Mouse (Mus musculus): ENCODE data around the gene Rffl.

Rffl gene

DNA sequence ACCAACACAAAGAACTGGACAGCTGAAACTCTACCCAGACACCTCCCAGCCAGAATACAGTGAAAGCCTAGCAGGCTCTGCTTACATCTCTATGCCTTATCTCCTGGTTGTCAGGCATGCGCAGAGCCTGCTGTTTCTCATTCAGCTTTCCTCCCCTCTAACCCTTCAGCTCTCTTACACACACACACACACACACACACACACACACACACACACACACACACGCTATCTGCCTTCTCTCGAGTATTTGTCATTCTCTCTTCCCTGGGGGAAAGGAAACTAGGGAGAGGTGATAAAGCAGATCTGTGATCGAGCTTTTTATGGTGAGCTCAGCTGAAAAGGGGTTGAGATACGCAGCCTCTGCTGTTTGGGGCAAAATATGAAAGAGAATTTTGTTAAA is 3.9 kb upstream of the Rffl start:
- DNase-seq (ENCODE audit: low read depth, low spot score), result no peak

GRCm38 (mm10) chr11:82870173-82871030 is 608 bp downstream of the Rffl start:
- DNase-seq (ENCODE audit: low read depth, low spot score), result peak; percentile 74

DNA sequence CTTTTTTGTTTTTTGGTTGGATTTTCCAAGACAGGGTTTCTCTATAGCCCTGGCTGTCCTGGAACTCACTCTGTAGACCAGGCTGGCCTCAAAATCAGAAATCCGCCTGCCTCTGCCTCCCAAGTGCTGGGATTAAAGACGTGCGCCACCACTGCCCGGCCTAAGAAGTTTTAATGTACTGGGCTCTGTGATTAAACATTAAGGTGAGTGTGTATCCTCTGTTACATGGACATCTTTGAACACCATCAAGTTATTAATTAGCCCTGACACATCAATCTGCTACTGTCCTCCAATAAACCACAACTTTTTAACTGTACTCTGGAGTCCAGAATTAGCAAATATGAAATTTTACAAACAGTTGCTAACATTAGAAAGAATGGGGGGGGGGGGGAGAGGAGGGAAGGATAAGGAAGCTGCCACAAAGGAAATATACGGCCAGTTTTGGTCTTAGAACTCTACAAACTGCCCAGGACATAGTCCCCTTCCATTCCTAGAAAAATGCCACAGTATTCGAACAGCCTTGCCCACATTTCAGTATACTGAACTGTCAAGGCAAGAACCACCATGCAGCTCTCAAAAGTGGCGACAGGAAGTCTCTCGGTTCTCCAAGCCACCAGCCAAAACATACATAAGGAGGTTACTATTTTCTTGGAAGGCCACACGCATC is 1.4 kb downstream of the Rffl start:
- no peak for DNase-seq (ENCODE audit: low read depth, low spot score)

DNA sequence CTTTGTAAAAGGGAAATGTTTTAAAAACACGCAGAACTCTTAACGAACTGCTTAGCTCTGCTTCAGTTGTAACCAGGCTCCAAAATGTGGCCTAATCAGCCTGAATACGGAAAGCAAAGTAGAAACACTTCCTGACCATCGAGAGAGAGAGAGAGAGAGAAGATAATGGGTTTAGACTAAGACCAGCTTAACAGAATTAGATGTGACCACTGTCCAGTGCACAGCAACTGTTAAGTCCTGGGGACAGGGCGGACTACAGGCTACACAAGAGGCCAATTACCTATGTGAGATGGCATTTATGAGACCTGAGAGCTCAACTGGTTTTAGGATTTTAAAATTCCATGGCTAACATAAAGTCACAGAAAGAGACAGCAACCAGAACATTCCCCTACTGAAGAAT is 3.1 kb downstream of the Rffl start:
- DNase-seq (ENCODE audit: low read depth, low spot score), result no peak

DNA sequence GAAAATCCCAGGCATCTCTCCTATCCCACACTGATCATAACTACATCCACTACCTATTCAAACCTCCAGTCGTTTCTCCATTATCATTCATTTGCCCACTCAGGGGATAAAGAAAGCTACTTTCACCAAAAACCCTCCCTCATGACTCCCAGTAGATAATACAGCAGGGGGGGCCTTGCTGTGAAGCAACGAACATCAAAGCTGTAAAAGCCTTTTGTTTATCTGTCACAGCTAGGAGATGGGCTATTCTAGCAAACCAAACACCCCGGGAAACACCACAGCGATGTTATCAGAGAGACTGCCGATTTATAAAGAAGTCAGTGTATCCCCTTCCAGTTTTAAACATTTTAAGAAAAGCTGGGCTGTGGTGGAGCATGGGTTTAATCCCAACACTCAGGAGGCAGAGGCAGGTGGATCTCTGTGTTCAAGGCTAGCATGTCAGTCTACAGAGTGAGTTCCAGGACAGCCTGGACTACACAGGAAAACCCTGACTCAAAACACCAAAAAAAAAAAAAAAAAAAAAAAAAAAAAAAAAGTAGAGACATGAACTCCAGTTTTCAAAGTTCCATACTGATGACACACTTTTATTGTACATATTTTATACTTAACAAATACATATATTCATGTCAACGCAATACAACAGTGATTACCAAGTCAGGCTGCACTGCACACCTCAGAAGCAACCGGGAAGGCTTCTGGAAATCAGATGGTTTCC is 4.0 kb downstream of the Rffl start:
- DNase-seq (ENCODE audit: low read depth, low spot score), result no peak

GRCm38 (mm10) chr11:82865957-82866356 is 5.1 kb downstream of the Rffl start:
- no peak for DNase-seq (ENCODE audit: low read depth, low spot score)

DNA sequence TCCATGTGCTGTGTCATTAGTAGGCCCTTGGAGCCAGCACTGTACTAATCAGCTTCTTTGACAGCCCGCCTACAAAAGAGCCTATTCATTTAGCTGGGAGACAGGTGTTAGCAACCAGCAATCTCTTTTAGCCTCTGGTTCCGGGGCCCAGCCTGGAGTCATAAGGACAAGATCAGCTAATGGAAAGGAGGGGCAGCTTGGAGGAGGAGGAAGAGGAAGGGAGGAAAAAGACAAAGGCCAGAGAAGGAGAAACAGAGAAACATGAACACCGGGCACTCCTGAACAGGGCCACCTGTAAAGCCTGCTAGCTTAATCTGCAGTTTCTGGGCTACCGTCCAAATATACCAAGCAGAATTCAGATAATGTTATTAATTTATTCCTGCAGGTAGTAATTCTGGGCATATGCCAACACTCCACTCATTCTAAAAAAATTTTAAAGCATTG is 7.5 kb downstream of the Rffl start:
- no peak for DNase-seq (ENCODE audit: low read depth, low spot score)

DNA sequence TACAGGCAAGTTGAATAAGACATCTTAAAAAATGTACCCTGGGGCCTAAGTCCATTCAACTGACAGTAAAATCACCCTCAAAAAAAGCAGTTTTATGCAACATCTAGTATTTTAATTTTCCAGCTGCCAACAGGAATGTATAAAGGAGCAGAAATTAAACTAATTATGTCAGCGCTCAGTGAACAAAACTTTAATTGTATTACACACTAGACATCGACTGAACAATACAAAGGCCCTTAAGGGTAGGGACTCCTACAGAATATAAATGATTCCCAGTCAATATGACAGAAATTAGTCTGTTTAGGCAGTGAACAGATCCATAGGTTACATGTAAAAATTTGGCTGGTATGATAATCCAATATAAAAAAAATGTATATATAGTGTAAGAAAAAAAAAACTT is 8.0 kb downstream of the Rffl start:
- DNase-seq (ENCODE audit: low read depth, low spot score), result no peak

GRCm38 (mm10) chr11:82862638-82863037 is 8.4 kb downstream of the Rffl start:
- DNase-seq (ENCODE audit: low read depth, low spot score), result no peak

GRCm38 (mm10) chr11:82861558-82861957 is 9.5 kb downstream of the Rffl start:
- no peak for DNase-seq (ENCODE audit: low read depth, low spot score)

DNA sequence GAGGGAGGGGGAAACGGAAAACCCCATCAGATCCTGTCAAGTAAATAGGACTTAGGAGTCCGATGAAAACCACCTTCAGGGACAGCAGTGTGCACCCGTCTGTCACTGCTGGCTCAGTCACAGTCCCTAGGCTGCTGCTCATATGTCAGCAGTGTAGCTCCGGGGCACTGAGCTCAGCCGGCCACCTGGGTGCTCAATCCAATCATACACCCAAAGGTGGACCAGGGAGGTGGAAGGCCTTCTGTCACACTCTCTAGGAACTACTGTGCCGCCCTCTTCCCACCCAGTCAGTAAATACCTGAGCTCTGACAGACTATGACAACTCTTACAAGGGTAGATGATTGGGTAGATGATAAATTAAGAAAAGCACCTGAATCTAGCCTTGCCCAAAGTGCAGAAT is 10.3 kb downstream of the Rffl start:
- DNase-seq (ENCODE audit: low read depth, low spot score), result no peak

DNA sequence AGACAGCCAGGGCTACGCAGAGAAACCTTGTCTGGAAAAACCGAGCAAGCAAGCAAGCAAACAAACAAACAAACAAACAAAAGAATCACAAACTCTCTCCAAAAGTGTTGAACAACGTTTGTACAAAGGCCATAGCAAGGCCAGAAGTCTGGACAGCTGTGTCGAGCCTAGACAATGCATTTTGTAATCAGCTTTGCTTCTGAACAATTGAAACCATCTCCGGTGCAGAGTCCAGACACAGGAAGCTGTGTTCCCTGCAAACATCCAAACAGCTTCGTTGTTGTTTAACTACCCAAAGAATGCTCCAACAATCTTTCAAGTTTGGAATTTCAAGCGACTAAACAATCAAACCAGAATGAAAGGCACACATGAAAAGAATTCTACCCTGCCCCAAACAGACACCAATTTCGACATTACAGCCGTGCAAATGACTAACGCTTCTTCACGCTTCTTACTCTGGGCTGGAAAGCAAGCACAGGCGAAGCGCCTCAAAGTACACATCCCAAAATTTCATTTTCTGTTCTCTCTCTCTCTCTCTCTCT is 13.6 kb downstream of the Rffl start:
- DNase-seq (ENCODE audit: low read depth, low spot score), result no peak

- no peak for DNase-seq (ENCODE audit: low read depth, low spot score)
These were observed 15.0 kb downstream of the Rffl start for GRCm38 (mm10) chr11:82856032-82856431.

DNA sequence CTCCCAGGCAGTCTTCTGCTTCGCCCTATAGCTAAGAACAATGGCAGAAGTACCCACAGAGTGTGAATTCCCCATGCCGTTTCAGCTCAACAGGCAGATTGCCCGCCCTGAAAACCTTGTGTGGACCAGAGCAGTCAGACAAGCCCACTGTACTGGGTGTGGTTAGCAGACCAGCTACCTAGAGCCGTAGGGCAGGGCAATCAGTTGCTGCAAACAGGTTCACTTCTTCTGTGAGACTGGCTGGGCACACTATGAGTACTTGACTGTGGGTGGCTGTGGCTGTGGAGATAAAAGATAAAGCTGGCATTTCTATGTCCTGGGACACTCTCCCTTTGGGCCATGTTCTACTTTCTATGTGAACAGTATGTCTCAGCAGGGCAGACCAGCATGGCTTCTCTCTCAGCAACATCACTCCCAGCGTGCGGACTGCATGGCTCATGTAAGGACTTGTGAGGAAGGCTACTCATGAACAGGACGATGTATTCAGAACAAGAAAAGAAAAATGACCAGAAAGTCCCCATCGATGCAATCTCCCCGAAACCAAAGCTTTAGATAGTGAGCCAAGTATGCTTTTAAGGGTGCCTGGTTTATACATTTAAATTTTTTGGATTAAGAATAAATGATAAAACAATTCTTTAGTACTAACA is 15.6 kb downstream of the Rffl start:
- DNase-seq (ENCODE audit: low read depth, low spot score), result no peak

GRCm38 (mm10) chr11:82854111-82854510 is 16.9 kb downstream of the Rffl start:
- no peak for DNase-seq (ENCODE audit: low read depth, low spot score)

GRCm38 (mm10) chr11:82852958-82853357 is 18.1 kb downstream of the Rffl start:
- DNase-seq (ENCODE audit: low read depth, low spot score), result no peak

DNA sequence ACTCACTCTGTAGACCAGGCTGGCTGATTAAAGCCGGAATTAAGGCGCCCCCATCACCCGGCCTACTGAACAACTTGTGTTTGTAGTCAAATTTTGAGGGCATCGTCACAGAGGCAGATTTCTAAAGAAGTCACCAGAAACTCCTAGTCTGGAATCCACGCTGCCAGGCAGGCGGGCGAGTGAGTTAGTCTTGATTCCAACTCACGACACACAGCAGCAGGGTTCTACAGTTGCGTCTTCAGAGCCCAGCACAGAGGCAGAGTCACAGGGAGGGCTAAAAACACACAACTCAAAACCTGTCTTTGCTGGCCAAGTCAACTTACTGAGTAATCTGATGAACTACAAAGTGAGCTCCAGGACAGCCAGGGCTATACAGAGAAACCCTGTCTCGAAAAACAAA is 18.5 kb downstream of the Rffl start:
- no peak for DNase-seq (ENCODE audit: low read depth, low spot score)

GRCm38 (mm10) chr11:82852115-82852514 is 18.9 kb downstream of the Rffl start:
- no peak for DNase-seq (ENCODE audit: low read depth, low spot score)

- no peak for DNase-seq (ENCODE audit: low read depth, low spot score)
These were observed 20.8 kb downstream of the Rffl start for GRCm38 (mm10) chr11:82850259-82850658.

GRCm38 (mm10) chr11:82847571-82848000 is 23.4 kb downstream of the Rffl start:
- no peak for DNase-seq (ENCODE audit: low read depth, low spot score)

- DNase-seq (ENCODE audit: low read depth, low spot score), result no peak
These were observed 24.1 kb downstream of the Rffl start for GRCm38 (mm10) chr11:82846938-82847337.

GRCm38 (mm10) chr11:82846079-82846436 is 25.0 kb downstream of the Rffl start:
- no peak for DNase-seq (ENCODE audit: low read depth, low spot score)

Data from WW6 (cell line).